Mouse (Mus musculus) E14TG2a.4 (cell line): ENCODE data around the gene Mvp.

Experiments
- H3K27me3 ChIP-seq: 2 replicates; pipeline ENCODE4 v1.6.1; 2014; ENCODE audit warnings: low read length, control low read depth; ENCODE audit not compliant: insufficient read depth
- H3K36me3 ChIP-seq: 2 replicates; pipeline ENCODE4 v1.6.1; 2014; ENCODE audit warnings: low read length, control low read depth; ENCODE audit not compliant: insufficient read depth
- H3K4me1 ChIP-seq: replicated peaks from 2 replicates; pipeline ENCODE4 v1.6.1; 2014; ENCODE audit warnings: low read depth, low read length, control low read depth
- H3K4me3 ChIP-seq: replicated peaks from 2 replicates; pipeline ENCODE4 v1.5.1; 2014; ENCODE audit warnings: mild to moderate bottlenecking, low read length
- H3K9me3 ChIP-seq: 2 replicates; pipeline ENCODE4 v1.6.1; 2014; ENCODE audit warnings: low read length, control low read depth
- CTCF ChIP-seq: conservative IDR thresholded peaks from 2 replicates; pipeline ENCODE4 v1.5.1; 2014; ENCODE audit warnings: low read length
- NANOG ChIP-seq: IDR thresholded peaks from 2 replicates; pipeline ENCODE4 v1.6.1; 2014; ENCODE audit warnings: borderline replicate concordance, low read length, mixed read lengths
- POU5F1 ChIP-seq: IDR thresholded peaks from 2 replicates; pipeline ENCODE4 v1.6.1; 2014; ENCODE audit warnings: low read length, borderline replicate concordance

Gene Mvp

DNA sequence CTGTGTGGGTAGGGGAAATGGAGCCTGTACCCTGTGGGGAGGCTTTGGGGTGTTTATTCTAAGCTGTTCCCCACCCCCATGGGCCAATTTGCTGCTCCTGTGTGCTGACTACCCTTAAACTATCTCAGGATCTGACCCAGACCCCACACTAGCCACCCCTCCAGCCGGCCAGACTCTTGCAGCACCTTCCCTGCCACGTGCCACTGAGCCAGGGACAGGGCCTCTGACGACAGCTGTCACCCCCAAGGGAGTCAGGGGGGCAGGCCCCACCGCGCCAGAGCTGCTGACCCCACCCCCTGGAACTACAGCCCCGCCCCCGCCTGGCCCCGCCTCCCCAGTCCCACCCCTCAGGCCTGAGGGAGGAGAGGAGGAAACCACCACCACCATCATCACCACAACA is 61.8 kb downstream of the Mvp start:
- Histone ChIP-seq H3K4me1 (peaks cover 41% of the 10 kb centered on the region), H3K36me3 (0 out of 2 replicates have a peak, but pooled peaks cover under 1% of the 10 kb centered on the region), H3K9me3 (no peaks in the 10 kb centered on the region), H3K4me3 (no peak overlapping the region), H3K27me3 (peaks cover 63% of the 10 kb centered on the region)
- TF ChIP-seq NANOG (no peak), POU5F1 (no peak), CTCF (no peak)

DNA sequence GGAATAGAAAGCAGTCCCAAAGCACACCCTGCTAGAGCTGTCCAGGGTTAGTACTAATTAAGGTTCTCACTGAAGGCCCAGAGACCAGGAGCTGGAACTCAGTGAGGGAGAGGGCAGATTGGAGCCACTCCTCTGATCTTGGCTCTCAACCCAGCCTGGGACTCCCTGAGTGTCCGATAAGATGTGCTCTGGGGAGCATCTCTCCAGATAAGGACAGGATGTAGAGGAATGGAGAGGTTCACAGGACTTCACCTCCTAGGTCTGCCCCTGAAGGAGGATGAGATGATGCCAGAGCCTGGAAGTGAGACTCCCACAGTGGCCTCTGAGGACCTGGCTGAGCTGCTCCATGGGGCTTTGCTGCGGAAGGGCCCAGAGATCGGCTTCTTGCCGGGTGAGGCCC is 62.7 kb downstream of the Mvp start:
- peaks cover 9% of the 10 kb centered on the region; the same call in 1 of the 2 replicates for H3K36me3 ChIP-seq
- H3K27me3 ChIP-seq, result peaks cover 59% of the 10 kb centered on the region
- peaks cover 44% of the 10 kb centered on the region for H3K4me1 ChIP-seq
- TF ChIP-seq POU5F1, result no peak
- no peak for TF ChIP-seq CTCF
- TF ChIP-seq NANOG, result no peak
- no peaks in the 10 kb centered on the region for H3K9me3 ChIP-seq
- H3K4me3 ChIP-seq, result no peak overlapping the region

DNA sequence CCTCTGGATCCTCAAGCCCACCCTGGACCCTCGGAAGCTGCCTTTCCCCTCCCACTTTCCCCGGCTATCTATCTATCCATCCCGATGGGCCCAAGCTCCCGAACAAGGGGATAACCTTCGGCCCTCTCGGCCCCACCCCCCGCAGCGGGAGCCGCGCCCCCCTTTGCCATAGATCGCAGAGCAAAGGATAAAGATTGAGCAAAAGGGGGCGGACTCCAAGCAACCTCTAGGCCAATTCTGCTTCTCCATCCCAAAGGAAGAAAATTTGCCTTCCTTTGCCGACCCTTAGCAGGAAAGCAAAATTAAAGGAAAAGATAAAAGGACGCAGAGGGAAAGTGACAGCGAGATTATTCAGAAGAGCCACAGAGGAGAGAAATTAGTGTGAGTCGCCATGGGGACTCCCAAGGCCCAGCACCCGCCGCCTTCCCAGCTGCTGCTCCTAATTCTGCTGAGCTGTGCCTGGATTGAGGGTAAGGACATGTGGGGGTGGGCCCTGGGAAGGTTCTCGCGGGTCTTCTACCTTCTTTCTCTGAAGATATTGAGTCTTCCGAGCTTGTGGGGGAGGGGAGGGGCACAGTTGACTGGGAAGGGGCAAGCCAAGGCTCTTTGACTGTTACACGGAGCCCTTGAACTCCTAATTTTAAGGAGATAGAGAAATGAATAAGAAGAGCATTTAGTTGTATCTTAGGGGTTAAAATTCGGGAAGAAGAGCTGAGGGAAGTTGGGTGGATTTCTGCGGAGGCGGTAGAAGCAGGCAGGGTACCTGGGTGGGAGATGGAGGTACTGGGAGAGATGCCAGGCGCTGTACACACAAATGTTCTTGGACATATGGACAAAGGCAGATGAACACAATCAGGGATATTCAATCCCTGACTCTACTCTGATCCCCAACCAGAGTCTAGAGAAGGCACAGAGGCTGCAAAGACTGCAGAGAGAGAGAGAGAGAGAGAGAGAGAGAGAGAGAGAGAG is 63.5 kb downstream of the Mvp start:
- Histone ChIP-seq H3K4me1 (peaks cover 48% of the 10 kb centered on the region), H3K36me3 (peaks cover 17% of the 10 kb centered on the region), H3K9me3 (no peaks in the 10 kb centered on the region), H3K27me3 (peaks cover 59% of the 10 kb centered on the region), H3K4me3 (peak overlapping the region; percentile 86)
- TF ChIP-seq POU5F1, result no peak
- no peak for TF ChIP-seq CTCF
- TF ChIP-seq NANOG, result no peak

DNA sequence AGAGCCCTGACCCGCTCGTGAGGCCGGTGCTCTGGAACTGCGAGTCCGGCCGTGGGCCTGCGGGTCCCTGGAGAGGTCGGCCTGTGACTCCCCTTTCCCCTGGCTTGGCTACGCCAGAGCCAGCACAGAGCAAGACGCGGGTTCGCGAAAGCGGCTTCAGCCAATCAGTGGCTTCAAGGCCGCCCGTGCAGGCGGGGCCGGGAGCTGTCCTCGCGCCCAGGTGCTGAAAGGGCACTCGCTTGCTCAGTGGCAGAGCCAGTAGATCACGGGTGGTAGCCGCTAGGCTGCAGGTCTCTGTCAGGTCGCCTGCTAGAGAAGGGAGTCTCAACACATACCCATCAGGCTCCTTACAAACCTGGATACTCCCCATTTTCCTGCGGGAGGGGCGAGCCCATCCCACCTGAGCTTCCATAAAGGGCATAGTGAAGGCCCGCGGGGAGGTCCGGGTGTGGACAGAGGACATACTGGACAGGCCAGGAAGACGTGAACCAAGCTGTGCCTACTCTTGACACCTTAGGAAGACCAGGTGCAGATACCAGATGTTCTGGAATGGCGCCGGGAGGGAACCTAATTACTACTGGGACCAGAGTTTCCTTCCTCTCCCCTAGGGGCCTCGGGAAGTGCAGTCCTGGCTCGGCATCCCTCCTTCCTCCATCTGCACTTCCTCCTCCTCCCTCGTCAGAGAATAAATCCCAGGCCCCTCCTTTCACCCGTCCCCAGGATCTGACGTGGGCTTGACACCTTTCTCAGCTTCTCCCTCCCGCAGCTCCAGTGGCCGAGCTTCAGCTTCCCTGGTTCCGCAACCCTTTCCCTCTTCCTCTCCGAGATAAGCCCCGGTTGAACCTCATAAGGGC is 64.4 kb downstream of the Mvp start, which contains the start of gene Sez6l2:
Sez6l2 (plus strand) TSS at position 771 of the 854 bp plus-strand sequence.
- peak within 1 kb of the TSS; percentile 86 for H3K4me3 ChIP-seq
- peaks cover 23% of the 10 kb centered on the region for H3K36me3 ChIP-seq
- H3K4me1 ChIP-seq, result peaks cover 51% of the 10 kb centered on the region
- peaks cover 52% of the 10 kb centered on the region for H3K27me3 ChIP-seq
- no peak for TF ChIP-seq POU5F1
- no peak for TF ChIP-seq CTCF
- TF ChIP-seq NANOG, result no peak
- no peaks in the 10 kb centered on the region for H3K9me3 ChIP-seq

DNA sequence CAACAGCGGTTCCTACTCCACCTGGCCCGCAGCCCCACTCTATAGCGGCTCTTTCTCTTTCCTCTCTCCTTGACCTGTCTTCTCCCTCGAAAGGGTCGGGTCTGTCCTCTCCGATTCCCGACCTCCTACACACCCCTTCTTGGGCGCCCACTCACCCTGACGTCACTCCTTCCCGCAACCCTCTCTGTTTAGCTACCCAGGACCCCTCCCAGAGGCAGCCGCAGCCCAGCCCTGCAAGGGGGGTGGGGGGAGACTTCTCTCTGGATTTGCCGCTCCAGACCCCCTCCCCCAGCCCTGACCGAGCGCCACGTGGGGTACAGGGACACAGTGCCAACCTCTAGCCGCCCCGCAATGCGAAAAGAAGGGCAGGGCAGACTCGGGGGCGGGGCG is 65.0 kb downstream of the Mvp start, which contains the start of gene Asphd1:
Asphd1 (minus strand) TSS at position 180 of the 390 bp plus-strand sequence.
- H3K27me3 ChIP-seq, result peaks cover 52% of the 10 kb centered on the region
- peaks cover 56% of the 10 kb centered on the region for H3K4me1 ChIP-seq
- TF ChIP-seq NANOG, result no peak
- no peak for TF ChIP-seq POU5F1
- no peak for TF ChIP-seq CTCF

DNA sequence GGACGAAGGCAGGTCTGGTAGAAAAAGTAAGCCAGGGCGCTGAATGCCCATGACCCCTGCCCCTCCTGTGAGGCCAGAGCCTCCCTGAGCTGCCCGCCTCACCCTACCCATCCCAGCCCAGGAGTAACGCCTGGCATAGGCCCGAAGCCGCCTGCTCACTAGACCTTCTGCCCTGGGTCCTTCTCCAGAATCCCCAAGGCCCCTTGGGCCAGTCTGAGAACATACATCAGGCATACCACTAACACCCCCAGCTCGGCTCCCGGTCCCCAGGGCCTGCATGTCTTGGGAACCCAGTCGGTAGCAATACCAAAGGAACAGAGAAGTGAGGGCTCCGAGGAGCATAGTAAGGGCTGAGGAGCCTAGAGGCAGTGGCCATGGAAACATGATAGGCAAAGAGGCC is 65.8 kb downstream of the Mvp start:
- Histone ChIP-seq H3K27me3 (peaks cover 50% of the 10 kb centered on the region), H3K9me3 (no peaks in the 10 kb centered on the region), H3K36me3 (peaks cover 36% of the 10 kb centered on the region), H3K4me3 (peak overlapping the region; percentile 86), H3K4me1 (peaks cover 56% of the 10 kb centered on the region)
- TF ChIP-seq CTCF (no peak), NANOG (no peak), POU5F1 (no peak)

More for the DNA sequence above, 65.0 kb downstream of the Mvp start, which contains the start of gene Asphd1:
- peaks cover 29% of the 10 kb centered on the region for H3K36me3 ChIP-seq
- peak within 1 kb of the TSS; percentile 86 for H3K4me3 ChIP-seq
- no peaks in the 10 kb centered on the region for H3K9me3 ChIP-seq

DNA sequence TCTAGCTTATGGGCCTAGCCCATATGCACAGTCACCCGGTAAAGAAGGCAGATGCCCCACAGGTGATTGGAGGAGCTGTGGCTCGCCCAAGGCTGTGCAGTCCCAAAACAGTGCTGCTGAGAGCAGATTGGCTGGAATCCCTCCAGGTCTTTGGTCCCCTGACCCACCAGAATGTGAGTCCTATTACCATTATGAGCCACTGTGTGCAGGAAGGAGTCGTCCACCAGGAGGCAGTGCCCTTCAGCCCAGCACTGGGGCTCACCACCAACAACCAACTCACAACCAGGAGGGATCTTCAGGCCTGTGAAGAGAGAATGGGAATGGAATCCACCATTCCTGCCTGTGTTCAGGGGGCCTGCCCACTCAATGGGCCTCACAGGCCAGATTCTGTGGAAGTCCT is 67.9 kb downstream of the Mvp start:
- Histone ChIP-seq H3K36me3 (peaks cover 56% of the 10 kb centered on the region), H3K27me3 (peaks cover 37% of the 10 kb centered on the region), H3K4me1 (peaks cover 61% of the 10 kb centered on the region), H3K4me3 (no peak overlapping the region), H3K9me3 (no peaks in the 10 kb centered on the region)
- TF ChIP-seq NANOG, result no peak
- peak; percentile 60 for TF ChIP-seq CTCF

DNA sequence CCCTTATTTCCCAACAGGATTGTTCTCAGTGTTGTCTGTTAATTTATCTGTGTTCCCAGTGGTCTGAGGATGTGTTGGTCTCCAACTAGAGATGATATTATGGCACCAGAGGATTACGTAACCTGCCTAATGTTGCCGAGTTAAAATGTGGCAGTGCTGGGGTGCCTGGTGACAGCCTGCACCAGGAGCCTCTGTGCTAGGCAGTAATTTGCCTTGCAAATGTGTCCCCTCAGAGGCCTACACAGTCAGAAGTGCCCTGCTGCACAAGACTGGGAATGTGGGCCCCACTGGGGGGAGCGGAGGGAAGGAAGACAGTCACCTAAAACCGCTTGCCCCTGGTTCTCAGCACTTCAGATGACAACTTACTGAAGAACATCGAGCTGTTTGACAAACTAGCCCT is 72.6 kb downstream of the Mvp start:
- Histone ChIP-seq H3K4me3 (0 out of 2 replicates have a peak overlapping the region, but pooled peaks have one; percentile 5), H3K36me3 (peaks cover 85% of the 10 kb centered on the region), H3K9me3 (no peaks in the 10 kb centered on the region), H3K27me3 (no peaks in the 10 kb centered on the region), H3K4me1 (peaks cover 36% of the 10 kb centered on the region)
- no peak for TF ChIP-seq POU5F1
- no peak for TF ChIP-seq CTCF
- no peak for TF ChIP-seq NANOG
